ENCODE assay signal across 8 mouse cellular contexts in genomic region chr2:92296402-92296801, GRCm38 (mm10).
DNase-seq lines count a peak whose midpoint lies in the region; ATAC-seq and TF ChIP-seq lines count a peak whose summit lies in the region.

No protein-coding gene starts in this region.

- 6% methylated on average over 6 of the region's 6 CpGs for WGBS in forebrain, embryonic 11.5 days
- 4% methylated on average over 6 of the region's 6 CpGs for WGBS in forebrain, embryonic 15.5 days
- 4% methylated on average over 6 of the region's 6 CpGs for WGBS in forebrain, embryonic 13.5 days
- 3% methylated on average over 6 of the region's 6 CpGs for WGBS in hindbrain, embryonic 15.5 days
- 4% methylated on average over 6 of the region's 6 CpGs for WGBS in midbrain, embryonic 11.5 days
- 2% methylated on average over 6 of the region's 6 CpGs for WGBS in spleen, adult 2 months

- no peaks in the 10 kb centered on the region for H3K9me3 ChIP-seq in forebrain, embryonic 11.5 days (ENCODE audit: control insufficient read depth, low read length)
- H3K9me3 ChIP-seq in forebrain, embryonic 15.5 days: no peaks in the 10 kb centered on the region
- H3K9me3 ChIP-seq in forebrain, embryonic 13.5 days (replicated peaks): no peaks in the 10 kb centered on the region
- no peaks in the 10 kb centered on the region for H3K9me3 ChIP-seq in hindbrain, embryonic 15.5 days
- no peaks in the 10 kb centered on the region for H3K9me3 ChIP-seq in midbrain, embryonic 11.5 days (ENCODE audit: control insufficient read depth, low read length)

- no peak overlapping the region for H3K9ac ChIP-seq in forebrain, embryonic 11.5 days (ENCODE audit: low read length)
- no peak overlapping the region for H3K9ac ChIP-seq in forebrain, embryonic 15.5 days (replicated peaks)
- H3K9ac ChIP-seq in forebrain, embryonic 13.5 days: no peak overlapping the region
- H3K9ac ChIP-seq in hindbrain, embryonic 15.5 days: no peak overlapping the region
- H3K9ac ChIP-seq in midbrain, embryonic 11.5 days (ENCODE audit: low read length): no peak overlapping the region

- H3K4me3 ChIP-seq in forebrain, embryonic 11.5 days (ENCODE audit: low read depth, low read length): no peak overlapping the region
- no peak overlapping the region for H3K4me3 ChIP-seq in forebrain, embryonic 15.5 days
- no peak overlapping the region for H3K4me3 ChIP-seq in forebrain, embryonic 13.5 days
- H3K4me3 ChIP-seq in hindbrain, embryonic 15.5 days: no peak overlapping the region
- H3K4me3 ChIP-seq in midbrain, embryonic 11.5 days (ENCODE audit: low read depth, low read length): no peak overlapping the region
- no peak overlapping the region for H3K4me3 ChIP-seq in spleen, adult 2 months (ENCODE audit: extremely low read depth, insufficient read depth, insufficient read length)

- H3K4me2 ChIP-seq in forebrain, embryonic 11.5 days (ENCODE audit: low read depth, low read length, severe bottlenecking): no peak overlapping the region
- H3K4me2 ChIP-seq in forebrain, embryonic 15.5 days (replicated peaks): no peak overlapping the region
- H3K4me2 ChIP-seq in forebrain, embryonic 13.5 days: no peak overlapping the region
- no peak overlapping the region for H3K4me2 ChIP-seq in hindbrain, embryonic 15.5 days
- no peak overlapping the region for H3K4me2 ChIP-seq in midbrain, embryonic 11.5 days

- TF ChIP-seq POLR2A in spleen, adult 2 months (IDR thresholded peaks at IDR 0.05; ENCODE audit: low read depth, low read length): no peak

- no peaks in the 10 kb centered on the region; the same call in 1 of the 2 replicates for H3K4me1 ChIP-seq in forebrain, embryonic 11.5 days (replicated peaks; ENCODE audit: control insufficient read depth, insufficient read depth, low read length)
- H3K4me1 ChIP-seq in forebrain, embryonic 15.5 days: peaks cover 16% of the 10 kb centered on the region
- H3K4me1 ChIP-seq in forebrain, embryonic 13.5 days: peaks cover 10% of the 10 kb centered on the region
- H3K4me1 ChIP-seq in hindbrain, embryonic 15.5 days (replicated peaks): peaks cover 10% of the 10 kb centered on the region; the same call in 1 of the 2 replicates
- peaks cover 6% of the 10 kb centered on the region for H3K4me1 ChIP-seq in midbrain, embryonic 11.5 days (ENCODE audit: control insufficient read depth, insufficient read depth, low read length)
- H3K4me1 ChIP-seq in spleen, adult 2 months (ENCODE audit: control insufficient read depth, insufficient read depth, insufficient read length): peaks cover under 1% of the 10 kb centered on the region; the same call in 1 of the 2 replicates

- H3K36me3 ChIP-seq in forebrain, embryonic 11.5 days (ENCODE audit: control insufficient read depth, insufficient read depth, low read length): no peaks in the 10 kb centered on the region
- H3K36me3 ChIP-seq in forebrain, embryonic 15.5 days: no peaks in the 10 kb centered on the region
- no peaks in the 10 kb centered on the region for H3K36me3 ChIP-seq in forebrain, embryonic 13.5 days (ENCODE audit: poor library complexity, severe bottlenecking)
- no peaks in the 10 kb centered on the region for H3K36me3 ChIP-seq in hindbrain, embryonic 15.5 days
- H3K36me3 ChIP-seq in midbrain, embryonic 11.5 days (ENCODE audit: control insufficient read depth, insufficient read depth, low read length): no peaks in the 10 kb centered on the region
- H3K36me3 ChIP-seq in spleen, adult 2 months (ENCODE audit: control insufficient read depth, insufficient read depth, low read length): no peaks in the 10 kb centered on the region

- no peaks in the 10 kb centered on the region for H3K27me3 ChIP-seq in forebrain, embryonic 11.5 days (ENCODE audit: control insufficient read depth, insufficient read depth, low read length)
- H3K27me3 ChIP-seq in forebrain, embryonic 15.5 days: no peaks in the 10 kb centered on the region
- no peaks in the 10 kb centered on the region for H3K27me3 ChIP-seq in forebrain, embryonic 13.5 days
- H3K27me3 ChIP-seq in hindbrain, embryonic 15.5 days: no peaks in the 10 kb centered on the region
- no peaks in the 10 kb centered on the region for H3K27me3 ChIP-seq in midbrain, embryonic 11.5 days (ENCODE audit: control insufficient read depth, insufficient read depth, low read length)
- no peaks in the 10 kb centered on the region for H3K27me3 ChIP-seq in spleen, adult 2 months (ENCODE audit: control insufficient read depth, insufficient read depth, low read length)

- TF ChIP-seq CTCF in spleen, adult 2 months (IDR thresholded peaks at IDR 0.05; ENCODE audit: extremely low read depth, insufficient read depth, insufficient read length, insufficient replicate concordance): peak; percentile 55; the same call in 1 of the 2 replicates

- peak; percentile 82 for DNase-seq in forebrain, embryonic 11.5 days (ENCODE audit: low spot score)
- peak; percentile 4 for DNase-seq in c-Kit-negative CD71-positive TER-119-positive erythroid progenitor cells, embryonic 14.5 days (ENCODE audit: low read depth, low spot score)
- DNase-seq in left cerebral cortex, adult 18-20 months (ENCODE audit: low spot score in 2 of 2): peak; percentile 77 to 81
- DNase-seq in midbrain, embryonic 11.5 days (ENCODE audit: low spot score, missing footprints): peak; percentile 98
- DNase-seq in spleen, adult 2 months (ENCODE audit: low read depth in 1 of 2, low spot score in 2 of 2): peak; percentile 64 to 73

- no peak overlapping the region for H3K27ac ChIP-seq in forebrain, embryonic 11.5 days (ENCODE audit: low read depth, low read length)
- no peak overlapping the region for H3K27ac ChIP-seq in forebrain, embryonic 15.5 days (replicated peaks)
- no peak overlapping the region for H3K27ac ChIP-seq in forebrain, embryonic 13.5 days
- H3K27ac ChIP-seq in hindbrain, embryonic 15.5 days (replicated peaks): no peak overlapping the region
- no peak overlapping the region for H3K27ac ChIP-seq in midbrain, embryonic 11.5 days (ENCODE audit: low read depth, low read length)
- H3K27ac ChIP-seq in spleen, adult 2 months (ENCODE audit: insufficient read depth, low read length): no peak overlapping the region

- peak; percentile 55 for ATAC-seq in forebrain, embryonic 11.5 days (replicated peaks; ENCODE audit: low FRiP score)
- no peak; the same call in 1 of the 2 replicates for ATAC-seq in forebrain, embryonic 15.5 days (replicated peaks)
- ATAC-seq in forebrain, embryonic 13.5 days: peak; percentile 67
- peak; percentile 45; the same call in 1 of the 2 replicates for ATAC-seq in hindbrain, embryonic 15.5 days (ENCODE audit: low FRiP score, low read depth)
- peak; percentile 40; the same call in 1 of the 2 replicates for ATAC-seq in midbrain, embryonic 11.5 days (ENCODE audit: low FRiP score)

Comparison
In these comparisons a context has a peak if more than half of its experiments do, and no peak if none do; other contexts are left out.
1. DNase-seq: peak in every context shown above with its lines; median percentile 98 in midbrain, embryonic 11.5 days; 82 in forebrain, embryonic 11.5 days; 79 in left cerebral cortex, adult 18-20 months; 68 in spleen, adult 2 months; 4 in c-Kit-negative CD71-positive TER-119-positive erythroid progenitor cells, embryonic 14.5 days.